Mouse (Mus musculus) olfactory bulb, adult 2 months (tissue): ENCODE results near the gene 4930556J24Rik.

Experiments used
- CTCF ChIP-seq: fragments of 200-500 bp; IDR thresholded peaks from 2 replicates; pipeline ENCODE4 v1.5.1; 2012; ENCODE audit warnings: low read depth, mild to moderate bottlenecking, low read length, moderate library complexity; ENCODE audit not compliant: insufficient read depth
- POLR2A ChIP-seq: fragments of 200-500 bp; IDR thresholded peaks from 2 replicates; pipeline ENCODE4 v1.6.1; 2012; ENCODE audit warnings: mild to moderate bottlenecking, low read depth, low read length, moderate library complexity; ENCODE audit not compliant: insufficient read depth

DNA sequence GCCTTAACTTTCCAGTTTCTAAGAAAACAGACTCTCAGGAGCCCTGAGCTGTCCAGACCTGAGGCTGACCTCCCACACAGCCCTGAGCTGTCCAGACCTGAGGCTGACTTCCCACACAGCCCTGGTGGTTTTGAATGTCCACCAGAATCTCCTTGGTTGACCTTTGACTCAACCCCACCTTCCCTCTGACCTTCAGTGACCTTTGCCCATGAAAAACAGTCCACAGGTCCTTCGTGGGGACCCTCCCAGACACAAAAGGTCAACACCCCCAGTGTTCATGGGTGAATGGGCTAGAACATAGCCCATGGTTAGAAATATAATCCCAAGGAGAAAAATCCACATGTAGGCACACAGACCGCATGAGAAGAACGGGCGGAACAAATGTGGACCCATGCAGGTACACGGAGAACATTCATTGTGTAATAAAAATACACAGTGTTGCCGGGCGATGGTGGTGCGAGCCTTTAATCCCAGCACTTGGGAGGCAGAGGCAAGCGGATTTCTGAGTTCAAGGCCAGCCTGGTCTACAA, 42.8 kb downstream of the 4930556J24Rik start:
- no peak for TF ChIP-seq POLR2A
- no peak for TF ChIP-seq CTCF
